Mouse (Mus musculus): Measurements from ENCODE around the gene Ep400.
A peak's percentile ranks its signal among the peaks of the same experiment; 100 is the strongest.

Gene Ep400

DNA sequence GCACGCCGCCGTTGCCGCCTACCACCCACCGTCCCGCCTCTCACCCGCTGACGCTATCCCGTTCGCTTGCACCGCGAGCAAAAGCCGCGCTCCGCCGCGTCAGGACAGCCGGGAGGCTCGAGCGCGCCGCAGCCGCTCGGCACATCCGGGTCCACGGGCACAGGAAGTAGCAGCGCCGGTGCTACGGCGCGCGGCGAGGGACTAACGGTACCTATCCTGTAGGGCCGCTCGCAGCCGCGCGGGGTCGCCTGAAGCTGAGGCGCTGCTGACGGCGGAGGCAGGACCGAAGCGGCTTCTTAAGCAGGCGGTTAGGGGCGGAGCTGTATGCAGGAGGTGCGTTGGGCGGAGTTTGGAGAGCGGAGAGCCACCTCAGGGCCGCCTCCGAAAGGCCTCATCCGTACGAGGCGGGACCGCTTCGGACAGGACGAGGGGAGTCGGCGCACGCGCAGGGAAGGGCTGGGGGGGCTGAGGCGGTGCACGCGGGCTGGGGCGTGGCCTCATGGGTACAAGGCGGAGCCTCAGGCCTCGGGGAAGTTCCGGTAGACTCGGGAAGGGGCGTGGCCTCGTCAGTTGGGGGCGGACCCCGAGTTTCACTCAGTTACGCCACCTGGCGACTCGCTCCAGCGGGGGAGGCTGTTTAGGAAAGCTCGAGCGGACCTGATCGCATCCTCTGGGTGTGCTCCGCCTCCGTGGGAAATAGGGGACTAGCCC lies at the start of gene Ep400:
Ep400 (minus strand) TSS at position 270 of the 711 bp plus-strand sequence.
- peak; percentile 100 for DNase-seq (ENCODE audit: low spot score in 2 of 2)

DNA sequence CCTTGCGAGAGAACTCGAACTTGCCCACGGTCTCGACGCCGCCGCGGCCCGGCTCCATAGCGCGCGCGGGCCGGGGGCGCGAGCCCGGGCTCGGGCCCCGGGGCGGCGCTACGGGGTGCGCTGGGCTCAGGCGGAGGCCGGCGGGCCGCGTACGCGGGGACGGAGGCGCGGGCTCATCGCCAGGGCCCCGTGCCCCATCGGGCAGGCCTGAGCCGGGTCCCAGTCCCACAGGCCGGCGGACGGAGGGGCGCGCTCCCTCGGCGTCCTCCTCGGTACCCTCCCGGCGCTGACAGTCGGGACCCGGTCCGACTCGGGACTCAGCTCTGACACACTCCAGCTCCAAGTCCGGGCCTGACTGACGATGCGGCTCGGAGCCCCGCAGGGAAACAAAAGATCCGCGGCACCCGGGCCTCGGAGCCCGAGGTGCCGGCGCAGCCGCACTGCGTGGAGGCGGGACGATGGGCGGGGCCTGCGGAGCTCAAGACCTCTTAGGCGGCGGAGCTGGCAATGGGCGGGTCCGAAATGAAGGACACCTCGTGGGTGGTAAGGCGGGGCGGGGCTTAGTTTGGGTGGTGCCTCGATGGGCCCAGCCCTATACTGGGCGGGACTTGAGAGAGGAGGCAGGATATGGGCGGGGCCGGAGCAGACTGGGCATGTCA lies 39.3 kb upstream of the Ep400 start, which contains the start of gene Ulk1:
Ulk1 (minus strand) TSS at position 431 of the 659 bp plus-strand sequence.
- peak; percentile 100 for DNase-seq (ENCODE audit: low spot score in 2 of 2)

DNA sequence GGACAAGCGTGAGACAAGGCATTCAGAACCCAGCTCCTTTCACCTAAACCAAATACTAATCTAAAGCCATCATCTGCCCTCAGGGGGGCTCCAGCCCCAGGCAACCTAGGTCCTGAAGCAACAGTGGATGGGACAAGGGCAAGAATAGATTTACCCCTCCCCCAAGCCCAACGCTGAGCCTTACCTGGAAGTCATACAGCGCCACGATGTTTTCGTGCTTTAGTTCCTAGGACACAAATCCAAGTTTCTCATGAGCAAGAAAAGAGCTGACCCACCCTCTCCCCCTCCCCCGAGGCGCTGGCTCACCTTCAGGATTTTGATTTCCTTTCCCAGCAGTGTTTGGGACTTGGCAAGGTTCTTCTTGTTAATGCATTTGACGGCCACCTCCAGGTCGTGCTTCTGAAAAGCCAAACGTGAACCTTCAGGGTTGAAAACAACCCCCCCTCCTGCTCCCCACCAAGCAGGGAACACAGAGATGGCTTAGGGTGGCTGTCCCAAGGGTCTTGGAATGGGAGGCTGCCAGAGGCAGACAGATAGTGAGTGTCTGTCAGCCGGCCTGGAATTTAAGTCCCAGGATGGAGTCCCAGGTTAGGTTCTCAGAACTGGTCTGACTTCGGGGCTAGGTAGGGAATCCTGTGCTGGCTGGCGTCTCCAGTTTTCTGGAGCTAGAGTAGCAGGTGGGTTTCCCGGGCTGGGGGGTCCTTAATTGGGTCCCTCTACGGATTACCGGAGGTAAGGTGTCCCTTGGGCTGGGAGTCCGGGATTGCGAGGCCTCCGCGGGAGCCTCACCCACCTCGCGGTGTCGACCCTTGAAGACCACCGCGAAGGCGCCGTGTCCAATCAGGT lies 38.5 kb upstream of the Ep400 start:
- peak in 1 of 2 experiments; percentile 20 for DNase-seq (ENCODE audit: low spot score in 2 of 2)

DNA sequence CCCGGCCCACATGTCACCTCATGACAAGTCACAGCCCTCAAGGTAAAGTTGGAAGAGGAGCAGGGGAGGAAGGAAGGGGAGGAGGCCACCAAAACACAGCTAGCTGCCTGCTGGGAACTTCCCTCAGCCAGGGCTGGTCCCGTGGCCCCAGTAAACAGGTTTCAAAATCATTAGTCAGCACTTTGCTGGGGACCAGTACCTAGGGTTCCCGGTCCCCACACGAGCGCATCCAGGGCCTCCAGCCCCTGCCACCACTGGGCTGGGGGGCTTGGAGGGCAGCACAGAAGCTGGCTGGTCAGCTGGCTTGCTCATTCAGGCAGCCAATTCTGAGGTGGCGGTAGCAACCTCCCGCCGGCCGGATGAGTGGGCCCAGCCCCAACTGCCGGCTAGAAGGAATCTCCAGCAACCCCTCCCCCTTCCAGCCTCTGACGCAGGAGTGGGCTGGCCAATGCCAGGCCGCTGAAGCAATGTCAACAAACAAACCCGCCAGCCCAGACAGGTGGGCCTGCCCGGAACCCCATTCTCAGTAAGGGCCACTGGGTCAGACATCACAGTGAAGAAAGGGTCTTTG lies 37.6 kb upstream of the Ep400 start:
- DNase-seq (ENCODE audit: low spot score in 2 of 2), result peak; percentile 91 to 94

DNA sequence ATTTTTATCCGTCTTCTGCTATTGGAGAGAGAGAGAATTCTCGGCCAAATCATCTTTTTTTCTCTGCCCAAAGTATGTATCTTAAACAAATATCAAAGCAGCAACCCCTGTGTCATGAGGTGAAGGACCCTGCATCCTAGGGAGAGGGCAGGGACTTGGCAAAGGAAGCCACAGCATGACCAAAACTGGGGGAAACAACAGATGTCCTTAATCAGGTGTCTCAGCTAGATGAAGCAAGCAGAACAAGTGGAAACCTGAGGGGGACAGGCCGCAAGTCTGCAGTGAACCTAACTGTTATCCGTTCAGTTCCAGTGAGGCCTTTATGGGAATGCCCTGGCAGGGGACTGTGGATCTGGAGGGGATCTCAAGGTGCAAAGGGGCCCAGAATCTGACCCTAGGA lies 36.9 kb upstream of the Ep400 start:
- no peak for DNase-seq (ENCODE audit: low spot score in 2 of 2)

DNA sequence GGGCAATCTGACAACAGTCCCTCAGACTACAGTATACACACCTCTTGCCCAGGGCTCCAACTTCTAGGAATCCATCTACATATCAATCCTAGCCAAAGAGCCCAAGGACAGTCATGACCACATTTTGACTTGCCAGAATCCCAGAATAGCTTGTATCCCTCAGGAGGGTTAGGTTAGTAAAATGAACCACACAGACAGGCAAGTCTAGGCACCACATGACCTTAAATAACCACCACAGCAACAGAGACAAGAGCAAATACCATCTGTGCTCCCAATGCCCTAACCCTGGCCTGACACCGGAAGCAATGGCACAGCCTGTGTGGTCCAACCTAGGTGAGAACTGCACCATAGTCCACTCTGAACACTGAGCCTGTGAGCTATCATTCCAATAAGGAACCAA lies 36.2 kb upstream of the Ep400 start:
- DNase-seq (ENCODE audit: low spot score in 2 of 2), result no peak

DNA sequence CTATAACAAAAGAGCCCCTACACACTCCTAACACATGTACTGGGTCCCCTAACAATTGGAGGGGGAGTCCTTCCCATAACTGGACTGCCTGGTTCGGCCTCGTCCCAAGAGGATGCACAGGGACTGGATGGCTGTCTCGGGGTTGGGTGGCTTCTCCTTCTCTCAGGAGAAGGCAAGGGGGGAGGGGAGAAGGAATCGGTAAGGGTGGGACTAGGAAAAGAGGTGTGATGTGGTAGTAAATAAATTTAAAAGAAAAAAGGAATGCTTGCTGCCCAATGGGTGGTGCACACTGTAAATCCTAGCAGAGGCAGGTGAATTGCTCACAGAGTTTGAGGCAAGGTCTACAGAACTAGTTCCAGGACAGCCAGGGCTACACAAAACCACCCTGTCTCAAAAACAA lies 35.6 kb upstream of the Ep400 start:
- DNase-seq (ENCODE audit: low spot score in 2 of 2), result no peak

DNA sequence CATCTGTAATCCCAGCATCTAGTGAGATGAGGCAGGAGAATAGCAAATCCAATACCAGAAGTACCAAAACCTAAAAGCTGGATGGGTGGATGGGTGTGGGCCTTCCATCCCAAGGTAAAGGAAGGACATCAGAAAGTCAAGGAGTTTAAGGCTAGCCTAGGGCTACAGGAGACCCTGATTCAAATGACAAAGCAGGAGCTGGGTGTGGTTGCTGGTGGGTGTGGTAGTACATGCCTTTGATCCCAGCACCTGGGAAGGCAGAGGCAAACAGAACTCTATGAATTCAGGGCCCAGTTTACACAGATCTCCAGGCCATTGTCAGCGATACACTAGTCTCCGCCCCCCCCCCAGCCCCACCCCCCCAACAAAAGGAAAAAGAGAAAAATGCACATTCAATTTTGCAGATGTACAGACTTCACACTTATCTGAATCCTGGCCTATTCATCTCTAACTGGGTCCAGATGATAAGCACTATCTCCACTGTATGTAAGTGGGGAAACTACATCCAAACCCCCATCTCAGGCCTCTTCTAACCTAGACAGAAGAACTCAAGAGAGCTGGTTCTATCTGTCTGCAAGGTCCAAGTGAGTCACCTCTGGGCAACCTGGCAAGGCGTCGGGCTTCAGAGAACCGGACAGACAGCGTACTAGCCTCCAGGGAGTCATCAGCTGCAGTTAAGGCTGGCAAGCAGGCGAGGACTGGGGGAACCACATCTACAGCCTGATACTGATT lies 33.7 kb upstream of the Ep400 start:
- no peak for DNase-seq (ENCODE audit: low spot score in 2 of 2)

DNA sequence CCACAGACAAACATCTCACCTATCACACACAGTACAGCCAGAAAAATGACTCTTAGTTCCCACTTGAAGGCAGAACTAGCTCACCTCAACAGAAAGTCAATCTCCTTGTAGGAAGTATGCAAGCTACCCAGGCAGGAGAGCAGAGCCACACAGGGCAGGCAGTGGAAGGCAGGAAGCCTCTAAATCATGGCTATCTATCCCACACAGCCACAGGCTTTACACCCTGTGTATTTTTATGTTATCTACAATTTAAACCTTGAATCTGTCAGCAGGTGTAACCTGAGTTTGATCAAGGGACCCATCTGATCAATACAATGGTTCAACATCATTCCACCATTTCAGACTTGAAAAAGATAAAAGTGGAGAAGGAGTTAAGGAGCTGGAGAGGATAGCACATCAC lies 32.3 kb upstream of the Ep400 start:
- DNase-seq (ENCODE audit: low spot score in 2 of 2), result no peak

DNA sequence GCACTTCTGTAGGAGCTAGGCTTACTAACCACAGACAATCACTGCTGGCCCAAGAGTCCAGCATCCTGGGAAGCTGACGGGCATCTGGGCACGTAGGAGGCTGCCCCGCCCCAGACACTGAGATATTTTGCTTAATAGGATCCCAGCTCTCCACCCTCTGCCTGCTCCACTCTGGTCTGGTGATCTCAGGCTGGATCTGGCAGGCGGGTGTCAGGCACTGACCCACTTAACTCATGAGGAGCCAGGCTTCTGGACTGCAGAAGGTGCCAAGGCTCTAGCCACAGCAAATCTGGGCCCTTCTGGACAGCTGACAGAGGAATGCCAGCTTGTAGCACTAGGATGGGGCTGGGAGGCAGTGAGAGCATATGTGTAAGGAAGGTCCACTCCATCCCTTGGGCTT lies 31.7 kb upstream of the Ep400 start:
- no peak for DNase-seq (ENCODE audit: low spot score in 2 of 2)

DNA sequence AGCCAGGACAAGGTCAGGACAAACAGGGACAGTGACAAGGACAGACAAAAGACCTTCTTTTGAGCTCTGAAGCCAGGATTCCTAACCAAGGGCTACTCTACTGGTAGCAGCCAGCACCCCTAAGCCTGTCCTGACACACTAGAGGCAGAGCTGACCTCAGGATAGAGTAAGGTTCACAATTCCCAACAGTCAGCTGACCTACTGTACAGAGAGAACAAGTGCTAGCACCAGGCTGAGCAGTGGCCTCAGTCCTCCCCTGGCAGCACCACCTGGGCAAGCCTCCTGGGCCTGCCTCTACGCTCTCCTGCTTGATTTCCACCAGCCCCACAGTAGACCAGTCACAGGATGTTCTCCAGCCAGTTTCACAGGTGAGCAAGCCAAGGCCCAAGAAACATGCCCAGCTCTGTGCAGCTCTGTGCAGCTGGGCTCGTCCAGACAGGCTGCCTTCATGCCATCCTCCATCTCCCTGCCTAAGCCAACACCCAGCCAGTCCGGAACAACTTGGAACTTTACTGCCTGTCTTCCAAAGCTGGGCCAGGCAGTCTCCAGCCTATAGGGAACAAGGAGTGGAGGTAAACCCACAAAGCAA lies 30.6 kb upstream of the Ep400 start:
- no peak for DNase-seq (ENCODE audit: low spot score in 2 of 2)

DNA sequence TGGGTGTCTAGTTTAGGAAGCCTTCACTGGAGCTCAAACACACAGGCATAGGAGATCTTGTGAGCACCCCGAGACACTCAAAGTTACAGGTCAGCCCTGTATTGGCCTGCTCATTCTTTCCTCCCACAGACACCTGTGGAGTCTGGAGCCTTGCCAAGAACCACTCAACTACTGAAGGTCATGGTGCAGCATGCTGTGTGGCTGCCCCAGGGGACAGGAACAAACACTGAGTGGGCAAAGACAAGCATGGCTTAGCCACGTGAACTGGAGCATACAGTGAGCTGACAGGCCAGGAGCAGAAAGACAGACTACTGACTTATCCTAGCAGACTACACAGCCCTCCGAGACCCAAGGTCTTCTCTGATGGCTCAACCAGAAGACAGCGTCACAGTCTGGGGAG lies 27.2 kb upstream of the Ep400 start:
- DNase-seq (ENCODE audit: low spot score in 2 of 2), result no peak

DNA sequence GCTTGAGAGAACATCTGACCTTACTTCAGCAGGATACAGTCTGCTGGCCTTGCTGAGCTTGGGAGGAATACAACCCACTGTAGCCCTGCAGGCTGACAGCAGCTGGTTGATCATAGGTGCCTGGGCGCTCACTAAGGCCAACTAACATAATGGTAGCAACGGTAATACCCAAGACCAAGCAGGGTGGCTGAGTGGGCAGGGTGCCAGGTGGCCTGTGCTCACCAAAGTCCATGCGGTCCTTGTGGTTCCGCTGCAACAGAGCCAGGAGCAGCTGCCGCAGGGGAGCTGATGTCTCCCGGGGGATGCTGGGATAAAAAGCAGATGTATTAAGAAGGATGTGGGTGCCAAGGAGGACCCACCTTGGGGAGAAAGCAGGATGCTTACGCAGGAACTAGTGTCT lies 23.8 kb upstream of the Ep400 start:
- DNase-seq (ENCODE audit: low spot score in 2 of 2), result no peak

DNA sequence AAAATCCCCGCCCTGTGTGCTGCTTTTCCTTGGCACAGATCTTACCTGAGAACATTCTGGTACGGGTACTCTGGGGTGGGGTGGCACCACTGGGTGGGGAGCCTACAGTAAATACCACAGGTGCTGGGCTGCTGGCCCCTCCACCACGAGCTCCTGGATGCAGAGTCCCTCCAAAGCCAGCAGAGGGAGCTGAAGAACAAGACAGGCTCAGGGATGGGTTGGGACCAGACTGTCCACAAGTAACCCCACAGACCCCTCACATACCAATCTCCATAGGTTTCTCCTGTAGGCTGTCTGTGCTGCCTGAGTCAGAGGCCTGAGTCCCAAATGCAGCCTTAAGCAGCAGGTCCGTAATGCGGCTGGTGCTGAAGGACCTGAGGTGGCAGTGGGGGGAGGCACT lies 18.2 kb upstream of the Ep400 start:
- peak; percentile 26 to 54 for DNase-seq (ENCODE audit: low spot score in 2 of 2)

DNA sequence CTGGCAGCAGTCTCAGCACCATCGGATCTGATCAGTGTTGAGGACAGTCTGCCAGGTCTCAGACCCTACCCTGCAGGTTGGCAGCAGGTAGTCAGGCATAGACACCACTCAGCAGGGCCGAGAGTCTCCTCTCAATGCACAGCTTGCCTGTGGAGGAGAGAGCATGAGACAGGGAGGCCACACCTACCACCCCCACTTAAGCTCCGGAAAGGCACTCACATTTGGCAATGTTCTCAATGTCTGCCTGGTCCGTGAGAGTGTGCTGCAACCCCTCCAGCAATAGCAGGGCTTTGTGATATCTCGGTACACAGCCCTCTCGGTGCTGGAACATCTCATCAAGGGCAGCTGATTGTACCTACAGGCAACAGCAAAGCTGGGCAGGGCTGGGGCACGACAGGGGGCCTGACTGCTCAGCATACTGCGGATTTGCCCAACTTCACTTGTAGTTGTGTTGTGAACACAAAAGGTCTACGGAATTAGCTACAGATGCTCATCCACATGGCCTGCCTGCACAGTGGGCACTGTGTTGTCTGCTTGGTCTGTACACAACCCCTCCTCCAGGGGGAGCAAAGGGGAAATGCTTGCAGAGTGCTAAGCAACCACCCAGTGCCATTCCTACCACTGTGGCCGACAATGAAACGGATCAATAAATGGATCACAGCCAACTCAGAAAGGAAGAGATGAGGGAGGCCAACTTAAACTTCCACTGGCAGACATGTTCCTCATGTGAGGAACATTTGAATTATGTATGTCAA lies 15.7 kb upstream of the Ep400 start:
- no peak for DNase-seq (ENCODE audit: low spot score in 2 of 2)

DNA sequence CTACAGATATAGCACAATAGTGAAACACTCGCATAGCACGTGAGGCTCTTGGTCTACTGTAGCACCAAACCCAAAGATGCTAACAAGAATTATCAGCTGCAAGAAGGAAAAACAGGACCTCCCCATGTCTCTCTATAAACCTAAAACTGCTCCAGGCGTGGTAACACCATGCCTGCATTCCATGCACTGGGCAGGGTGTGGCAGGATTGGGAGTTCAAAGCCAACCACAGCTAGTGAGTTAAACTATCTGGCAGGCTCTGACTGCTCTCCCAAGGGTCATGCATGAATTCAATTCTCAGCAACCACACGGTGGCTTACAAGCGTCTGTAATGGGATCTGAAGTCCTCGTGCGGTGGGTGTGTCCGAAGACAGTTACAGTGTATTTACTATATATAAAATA lies 12.6 kb upstream of the Ep400 start:
- DNase-seq (ENCODE audit: low spot score in 2 of 2), result no peak

DNA sequence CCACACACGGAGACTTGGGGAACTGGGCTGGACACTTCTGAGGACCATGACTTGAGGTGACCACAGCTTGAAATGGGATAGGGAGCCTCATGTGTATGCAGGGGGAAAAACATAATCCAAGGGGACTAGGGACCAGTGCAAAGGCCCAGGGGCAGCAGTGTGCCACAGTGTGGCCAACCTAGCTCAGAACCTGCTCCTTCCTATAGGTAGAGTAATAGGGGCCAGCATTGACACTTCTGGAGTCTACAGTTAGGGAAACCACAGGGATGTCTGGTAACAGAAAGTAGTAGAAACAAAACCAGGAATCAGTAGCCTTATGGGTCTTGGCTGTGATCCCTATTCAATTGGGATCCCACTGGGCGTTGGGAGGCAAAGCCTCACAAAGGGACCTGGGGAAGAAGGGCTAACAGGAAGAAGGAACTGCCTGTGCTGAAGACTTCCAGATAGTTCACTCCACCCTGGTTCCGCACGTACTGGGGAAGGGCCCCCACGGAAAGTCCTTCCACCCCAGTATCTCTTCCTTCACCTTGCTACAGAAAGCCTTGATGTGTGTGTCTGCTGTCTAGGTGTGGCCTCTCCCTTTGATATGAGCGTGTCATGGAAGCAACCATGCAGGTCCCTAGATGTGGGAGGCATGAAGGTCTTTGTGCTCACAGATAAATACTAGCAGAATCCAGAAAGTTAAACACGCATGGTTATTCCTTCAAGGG lies 11.2 kb upstream of the Ep400 start:
- DNase-seq (ENCODE audit: low spot score in 2 of 2), result no peak

DNA sequence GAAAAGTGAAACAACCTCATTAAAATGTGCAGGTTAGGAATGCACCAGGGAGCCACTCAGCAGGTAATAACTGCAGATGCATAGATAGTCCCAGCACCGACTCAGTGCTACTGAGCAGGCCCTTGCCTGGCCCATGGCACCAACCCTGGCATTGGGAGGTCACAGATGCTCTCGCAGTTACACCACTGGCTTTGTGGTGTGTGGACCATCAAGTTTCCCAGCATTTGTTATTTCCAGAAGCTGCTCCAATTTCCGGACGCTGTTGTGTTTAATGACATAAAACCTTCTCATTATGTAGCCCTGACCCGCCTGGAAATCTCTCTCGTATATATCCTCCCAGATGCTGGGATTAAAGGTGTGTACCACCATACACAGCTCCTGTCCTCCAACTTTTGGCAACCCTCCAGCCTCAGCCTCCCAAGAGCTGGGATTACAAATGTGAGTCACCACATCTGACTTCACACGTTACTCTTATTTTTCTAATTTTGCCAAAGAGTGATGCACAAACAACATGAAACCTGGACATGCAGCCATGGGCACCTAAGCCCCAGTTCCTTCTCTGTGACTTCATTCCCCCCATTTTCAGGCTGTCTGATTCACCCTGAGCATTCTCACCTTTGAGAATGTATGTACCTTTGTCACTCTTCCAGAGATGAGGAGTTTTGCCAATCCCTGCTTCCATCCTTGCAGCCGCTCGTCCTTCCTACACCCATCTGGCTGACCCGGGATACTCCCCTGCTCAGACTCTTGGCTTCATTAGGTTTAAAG lies 10.4 kb upstream of the Ep400 start:
- DNase-seq (ENCODE audit: low spot score in 2 of 2), result no peak
